Mouse (Mus musculus): ENCODE measurements around the gene Ripk3. TPM values are rescaled to one million over a fixed set of nuclear protein-coding genes. Genes with fewer than 3 reads are reported as not detected.

Ripk3 gene
- polyA plus RNA-seq (2016; fragmentation: Nextera tagmentation; extraction: Ambion mirVana) = 20.0 and 32.0 TPM in 2 replicates

- 4% methylated on average over 40 of the region's 40 CpGs for WGBS
- H3K36me3 ChIP-seq = peaks cover 5% of the 10 kb centered on the region; the same call in 1 of the 2 replicates
- H3K27ac ChIP-seq = peak within 1 kb of the TSS; percentile 63
- H3K27me3 ChIP-seq (ENCODE audit: insufficient read depth, poor library complexity, severe bottlenecking) = peaks cover 71% of the 10 kb centered on the region
- H3K4me1 ChIP-seq = peaks cover 28% of the 10 kb centered on the region
- no peaks in the 10 kb centered on the region for H3K9me3 ChIP-seq
- H3K4me3 ChIP-seq = peak within 1 kb of the TSS; percentile 65
- no peak for DNase-seq (ENCODE audit: low spot score)
Measured at GRCm38 (mm10) chr14:55788256-55789050, at the start of gene Ripk3. TSS of gene Ripk3 (minus strand) at chr14:55788865.

GRCm38 (mm10) chr14:55838312-55838711 lies 49.6 kb upstream of the Ripk3 start:
- Histone ChIP-seq H3K36me3 (no peaks in the 10 kb centered on the region), H3K27ac (no peak overlapping the region), H3K4me1 (peaks cover 13% of the 10 kb centered on the region), H3K4me3 (no peak overlapping the region), H3K9me3 (no peaks in the 10 kb centered on the region), H3K27me3 (ENCODE audit: insufficient read depth, poor library complexity, severe bottlenecking) (no peaks in the 10 kb centered on the region)
- DNase-seq (ENCODE audit: low spot score) = no peak
- WGBS = 84% methylated on average over 5 of the region's 5 CpGs

GRCm38 (mm10) chr14:55834808-55835533 lies 46.3 kb upstream of the Ripk3 start:
- Histone ChIP-seq H3K9me3 (no peaks in the 10 kb centered on the region), H3K4me3 (0 out of 2 replicates have a peak overlapping the region, but pooled peaks have one; percentile 1), H3K27ac (0 out of 2 replicates have a peak overlapping the region, but pooled peaks have one; percentile 10), H3K4me1 (peaks cover 22% of the 10 kb centered on the region), H3K27me3 (ENCODE audit: insufficient read depth, poor library complexity, severe bottlenecking) (peaks cover 12% of the 10 kb centered on the region; the same call in 1 of the 2 replicates), H3K36me3 (peaks cover 21% of the 10 kb centered on the region)
- DNase-seq (ENCODE audit: low spot score) = no peak
- 75% methylated on average over 5 of the region's 5 CpGs for WGBS

GRCm38 (mm10) chr14:55833126-55833525 lies 44.5 kb upstream of the Ripk3 start:
- Histone ChIP-seq H3K9me3 (no peaks in the 10 kb centered on the region), H3K4me3 (no peak overlapping the region), H3K27me3 (ENCODE audit: insufficient read depth, poor library complexity, severe bottlenecking) (peaks cover 13% of the 10 kb centered on the region; the same call in 1 of the 2 replicates), H3K36me3 (peaks cover 34% of the 10 kb centered on the region), H3K27ac (no peak overlapping the region), H3K4me1 (peaks cover 38% of the 10 kb centered on the region)
- no peak for DNase-seq (ENCODE audit: low spot score)
- WGBS = 77% methylated on average over 4 of the region's 4 CpGs

- Histone ChIP-seq H3K27ac (no peak overlapping the region), H3K36me3 (peaks cover 34% of the 10 kb centered on the region), H3K27me3 (ENCODE audit: insufficient read depth, poor library complexity, severe bottlenecking) (peaks cover 41% of the 10 kb centered on the region), H3K4me3 (no peak overlapping the region), H3K9me3 (no peaks in the 10 kb centered on the region), H3K4me1 (peaks cover 55% of the 10 kb centered on the region)
- WGBS = 80% methylated on average over 4 of the region's 4 CpGs
- no peak for DNase-seq (ENCODE audit: low spot score)
Measured at GRCm38 (mm10) chr14:55830331-55830730, 41.7 kb upstream of the Ripk3 start.

- peaks cover 55% of the 10 kb centered on the region for H3K4me1 ChIP-seq
- no peak for DNase-seq (ENCODE audit: low spot score)
- H3K36me3 ChIP-seq = peaks cover 34% of the 10 kb centered on the region
- H3K27me3 ChIP-seq (ENCODE audit: insufficient read depth, poor library complexity, severe bottlenecking) = peaks cover 41% of the 10 kb centered on the region
- no peak overlapping the region for H3K4me3 ChIP-seq
- H3K9me3 ChIP-seq = no peaks in the 10 kb centered on the region
- H3K27ac ChIP-seq = no peak overlapping the region
- WGBS = 88% methylated on average over 16 of the region's 16 CpGs
Measured at GRCm38 (mm10) chr14:55829854-55830253, 41.2 kb upstream of the Ripk3 start.

- H3K27me3 ChIP-seq (ENCODE audit: insufficient read depth, poor library complexity, severe bottlenecking) = peaks cover 41% of the 10 kb centered on the region
- H3K9me3 ChIP-seq = no peaks in the 10 kb centered on the region
- H3K36me3 ChIP-seq = peaks cover 36% of the 10 kb centered on the region
- no peak for DNase-seq (ENCODE audit: low spot score)
- peaks cover 59% of the 10 kb centered on the region for H3K4me1 ChIP-seq
- 41% methylated on average over 3 of the region's 3 CpGs for WGBS
- 0 out of 2 replicates have a peak overlapping the region, but pooled peaks have one; percentile 5 for H3K4me3 ChIP-seq
- peak overlapping the region; percentile 52; the same call in 1 of the 2 replicates for H3K27ac ChIP-seq
Measured at GRCm38 (mm10) chr14:55828716-55829263, 40.1 kb upstream of the Ripk3 start.

- DNase-seq (ENCODE audit: low spot score) = no peak
- peak overlapping the region; percentile 94 for H3K27ac ChIP-seq
- H3K4me1 ChIP-seq = peaks cover 62% of the 10 kb centered on the region
- peak overlapping the region; percentile 75 for H3K4me3 ChIP-seq
- H3K36me3 ChIP-seq = peaks cover 29% of the 10 kb centered on the region
- 12% methylated on average over 41 of the region's 41 CpGs for WGBS
- H3K27me3 ChIP-seq (ENCODE audit: insufficient read depth, poor library complexity, severe bottlenecking) = peaks cover 34% of the 10 kb centered on the region
- H3K9me3 ChIP-seq = no peaks in the 10 kb centered on the region
Measured at GRCm38 (mm10) chr14:55826551-55827340, 38.1 kb upstream of the Ripk3 start.

- no peak for DNase-seq (ENCODE audit: low spot score)
- peaks cover 62% of the 10 kb centered on the region for H3K4me1 ChIP-seq
- peaks cover 26% of the 10 kb centered on the region for H3K36me3 ChIP-seq
- peaks cover 34% of the 10 kb centered on the region for H3K27me3 ChIP-seq (ENCODE audit: insufficient read depth, poor library complexity, severe bottlenecking)
- H3K4me3 ChIP-seq = peak overlapping the region; percentile 75
- H3K27ac ChIP-seq = peak overlapping the region; percentile 94
- 2% methylated on average over 15 of the region's 15 CpGs for WGBS
- H3K9me3 ChIP-seq = no peaks in the 10 kb centered on the region
Measured at GRCm38 (mm10) chr14:55826142-55826541, 37.5 kb upstream of the Ripk3 start.

- under 1% methylated on average over 19 of the region's 37 CpGs for WGBS
- Histone ChIP-seq H3K9me3 (no peaks in the 10 kb centered on the region), H3K36me3 (peaks cover 19% of the 10 kb centered on the region), H3K4me3 (peak overlapping the region; percentile 75), H3K27me3 (ENCODE audit: insufficient read depth, poor library complexity, severe bottlenecking) (peaks cover 33% of the 10 kb centered on the region), H3K27ac (peak overlapping the region; percentile 94), H3K4me1 (peaks cover 62% of the 10 kb centered on the region)
- DNase-seq (ENCODE audit: low spot score) = no peak
Measured at GRCm38 (mm10) chr14:55825216-55826051, 36.8 kb upstream of the Ripk3 start.

GRCm38 (mm10) chr14:55824481-55825215 lies 36.0 kb upstream of the Ripk3 start:
- peaks cover 54% of the 10 kb centered on the region for H3K4me1 ChIP-seq
- DNase-seq (ENCODE audit: low spot score) = no peak
- H3K4me3 ChIP-seq = peak overlapping the region; percentile 75
- peak overlapping the region; percentile 94 for H3K27ac ChIP-seq
- no peaks in the 10 kb centered on the region for H3K9me3 ChIP-seq
- peaks cover 29% of the 10 kb centered on the region for H3K27me3 ChIP-seq (ENCODE audit: insufficient read depth, poor library complexity, severe bottlenecking)
- under 1% methylated on average over 31 of the region's 32 CpGs for WGBS
- peaks cover 12% of the 10 kb centered on the region for H3K36me3 ChIP-seq

All from heart, embryonic 10.5 days (tissue).